Mouse (Mus musculus): ENCODE data around the gene Clpb. TPM values are rescaled to one million over a fixed set of nuclear protein-coding genes. Genes with fewer than 3 reads are reported as not detected.
"Not testable (repeated sequence)": the region's sequence is repeated elsewhere in the genome, so short reads cannot be mapped to it uniquely, and the experiment has no call there.

Clpb gene
- polyA plus RNA-seq (2015; fragmentation: Nextera tagmentation; extraction: Ambion mirVana) = 30.3 and 31.9 TPM in 2 replicates

DNA sequence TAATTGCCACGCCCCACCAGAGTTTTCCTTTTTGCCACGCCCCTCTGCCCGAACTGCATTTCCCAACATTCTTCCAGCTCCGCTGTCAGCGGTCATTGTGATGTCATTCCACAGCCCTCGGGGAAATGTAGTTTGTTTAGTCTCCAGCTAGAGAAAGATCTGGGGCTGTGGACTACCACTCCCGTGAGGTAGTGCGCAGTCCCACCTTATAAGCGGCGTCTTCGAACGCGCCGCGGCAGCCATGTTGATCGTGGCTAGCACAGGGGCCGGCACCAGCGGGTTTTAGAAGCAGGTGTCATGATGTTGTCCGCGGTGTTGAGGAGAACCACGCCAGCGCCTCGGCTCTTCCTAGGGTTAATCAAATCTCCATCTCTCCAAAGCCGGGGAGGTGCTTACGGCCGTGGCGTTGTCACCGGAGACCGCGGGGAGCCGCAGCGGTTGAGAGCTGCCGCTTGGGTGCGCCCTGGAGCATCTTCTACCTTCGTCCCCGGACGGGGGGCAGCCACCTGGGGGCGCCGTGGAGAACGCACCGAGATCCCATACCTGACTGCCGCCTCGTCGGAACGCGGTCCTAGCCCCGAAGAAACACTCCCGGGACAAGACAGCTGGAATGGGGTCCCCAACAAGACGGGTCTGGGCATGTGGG lies at the start of gene Clpb:
TSS of gene Clpb (plus strand) at position 120 of the 646 bp plus-strand sequence.
- H3K27ac ChIP-seq = peak within 1 kb of the TSS; percentile 58
- no peaks in the 10 kb centered on the region for H3K27me3 ChIP-seq

GRCm38 (mm10) chr7:101615406-101615805 lies 48.0 kb upstream of the Clpb start:
- Histone ChIP-seq H3K27me3 (no peaks in the 10 kb centered on the region), H3K36me3 (no peaks in the 10 kb centered on the region), H3K4me3 (replicated peaks) (no peak overlapping the region), H3K9me3 (replicated peaks) (no peaks in the 10 kb centered on the region), H3K4me1 (replicated peaks) (no peaks in the 10 kb centered on the region), H3K4me2 (no peak overlapping the region), H3K9ac (no peak overlapping the region), H3K27ac (no peak overlapping the region)
- 63% methylated on average over 7 of the region's 7 CpGs for WGBS (ENCODE audit: insufficient replicate concordance)
- no peak for DNase-seq
- no peak for ATAC-seq (ENCODE audit: low read depth)

More for the DNA sequence above, at the start of gene Clpb:
- peak within 1 kb of the TSS; percentile 67 for H3K4me3 ChIP-seq (replicated peaks)
- ATAC-seq (ENCODE audit: low read depth) (peak; percentile 98), DNase-seq (peak; percentile 84)
- no peaks in the 10 kb centered on the region for H3K9me3 ChIP-seq (replicated peaks)
- peaks cover 21% of the 10 kb centered on the region for H3K4me1 ChIP-seq (replicated peaks)
- under 1% methylated on average over 49 of the region's 49 CpGs for WGBS (ENCODE audit: insufficient replicate concordance)
- H3K36me3 ChIP-seq = peaks cover 4% of the 10 kb centered on the region; the same call in 1 of the 2 replicates
- H3K9ac ChIP-seq = peak within 1 kb of the TSS; percentile 66
- H3K4me2 ChIP-seq = peak within 1 kb of the TSS; percentile 70

- DNase-seq (no peak), ATAC-seq (ENCODE audit: low read depth) (no peak)
- Histone ChIP-seq H3K9ac (no peak overlapping the region), H3K27ac (no peak overlapping the region), H3K4me3 (replicated peaks) (no peak overlapping the region), H3K4me1 (replicated peaks) (no peaks in the 10 kb centered on the region), H3K27me3 (no peaks in the 10 kb centered on the region), H3K4me2 (no peak overlapping the region), H3K36me3 (no peaks in the 10 kb centered on the region), H3K9me3 (replicated peaks) (no peaks in the 10 kb centered on the region)
- 57% methylated on average over 6 of the region's 6 CpGs for WGBS (ENCODE audit: insufficient replicate concordance)
Measured at GRCm38 (mm10) chr7:101616136-101616835, 47.1 kb upstream of the Clpb start.

DNA sequence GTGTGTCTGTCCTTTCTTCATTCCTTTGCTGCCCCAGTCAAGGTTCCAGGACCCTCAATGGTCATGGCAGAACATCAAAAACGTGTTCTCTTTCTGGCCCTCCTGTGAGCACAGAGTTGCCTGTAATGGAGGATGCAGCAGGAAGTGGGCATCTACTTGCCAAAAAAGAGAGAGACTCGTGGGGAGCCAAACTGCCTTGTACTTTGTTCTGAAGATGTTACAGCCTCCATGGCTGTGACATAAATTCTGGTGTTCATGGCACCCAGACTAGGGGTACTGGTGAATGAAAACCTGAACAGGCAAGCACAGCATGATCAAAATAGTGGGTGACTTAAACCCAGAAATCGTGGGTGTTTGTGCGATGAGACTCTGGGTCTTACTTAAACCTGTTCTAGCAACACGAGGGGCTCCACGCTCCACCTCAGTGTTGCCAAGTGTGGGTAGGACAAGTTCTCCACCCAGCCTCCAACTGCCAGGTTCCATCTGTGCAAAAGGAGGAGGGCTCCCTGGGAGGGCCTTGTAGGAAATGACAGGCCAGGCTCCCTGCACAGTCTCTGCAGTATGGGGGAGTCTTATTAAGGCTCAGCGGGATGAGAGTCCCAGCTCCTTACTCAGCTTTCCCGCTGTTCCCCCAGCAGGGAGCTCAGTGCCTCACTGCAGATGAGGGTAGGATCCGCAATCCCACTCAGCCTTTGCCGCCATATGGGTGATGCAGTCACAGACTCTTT lies 45.8 kb upstream of the Clpb start:
- 57% methylated on average over 10 of the region's 10 CpGs for WGBS (ENCODE audit: insufficient replicate concordance)
- H3K9ac ChIP-seq = no peak overlapping the region
- H3K27ac ChIP-seq = no peak overlapping the region
- no peaks in the 10 kb centered on the region for H3K4me1 ChIP-seq (replicated peaks)
- no peak overlapping the region for H3K4me2 ChIP-seq
- H3K9me3 ChIP-seq (replicated peaks) = no peaks in the 10 kb centered on the region
- DNase-seq (no peak), ATAC-seq (ENCODE audit: low read depth) (no peak)
- no peak overlapping the region for H3K4me3 ChIP-seq (replicated peaks)
- no peaks in the 10 kb centered on the region for H3K36me3 ChIP-seq
- H3K27me3 ChIP-seq = no peaks in the 10 kb centered on the region

DNA sequence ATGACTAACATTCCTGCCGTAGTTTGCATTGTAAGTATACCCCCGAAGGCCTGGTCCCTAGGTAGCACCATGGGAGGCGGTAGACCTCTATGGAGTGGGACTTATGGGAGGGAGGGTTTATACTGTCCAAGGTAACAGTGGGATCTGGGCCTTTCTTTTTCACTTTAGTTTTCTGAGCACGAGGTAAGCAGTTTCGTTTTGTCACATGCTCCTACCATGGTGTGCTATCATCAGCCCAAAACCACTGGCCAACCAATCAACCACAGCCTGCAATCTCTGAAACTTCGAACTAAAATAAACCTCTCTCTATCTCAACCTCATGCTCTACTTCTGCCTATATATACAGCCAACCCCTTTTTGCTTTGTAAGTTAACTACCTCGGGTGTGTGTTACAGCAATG lies 45.2 kb upstream of the Clpb start:
- peaks cover 4% of the 10 kb centered on the region; the same call in 1 of the 2 replicates for H3K4me1 ChIP-seq (replicated peaks)
- ATAC-seq (ENCODE audit: low read depth) = no peak
- no peaks in the 10 kb centered on the region for H3K9me3 ChIP-seq (replicated peaks)
- 58% methylated on average over 7 of the region's 7 CpGs for WGBS (ENCODE audit: insufficient replicate concordance)
- H3K27ac ChIP-seq = no peak overlapping the region
- peaks cover 5% of the 10 kb centered on the region; the same call in 1 of the 2 replicates for H3K27me3 ChIP-seq
- H3K4me3 ChIP-seq (replicated peaks) = no peak overlapping the region
- no peak overlapping the region for H3K9ac ChIP-seq
- DNase-seq = no peak
- no peak overlapping the region for H3K4me2 ChIP-seq
- H3K36me3 ChIP-seq = no peaks in the 10 kb centered on the region

DNA sequence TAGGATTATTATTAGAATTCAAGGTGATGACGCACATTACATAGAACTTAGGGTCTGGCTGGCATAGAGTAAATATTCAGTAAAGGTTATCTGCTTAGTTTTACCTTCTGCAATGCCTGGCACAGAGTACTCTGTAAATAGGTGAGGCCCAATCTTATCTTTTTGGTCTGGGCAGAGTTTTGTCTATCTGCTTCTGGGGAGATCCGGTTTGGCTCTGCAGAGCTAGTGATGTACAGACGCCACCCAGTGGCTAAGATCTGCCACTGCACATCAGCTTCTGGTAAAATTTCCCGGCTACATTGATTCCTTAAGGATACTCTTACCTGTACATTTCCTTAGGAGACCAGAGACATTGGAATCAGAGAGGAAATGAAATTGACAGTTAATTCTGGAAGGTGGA lies 43.1 kb upstream of the Clpb start:
- H3K27me3 ChIP-seq = peaks cover 5% of the 10 kb centered on the region; the same call in 1 of the 2 replicates
- DNase-seq = peak; percentile 4
- 30% methylated on average over 4 of the region's 4 CpGs for WGBS (ENCODE audit: insufficient replicate concordance)
- no peaks in the 10 kb centered on the region for H3K9me3 ChIP-seq (replicated peaks)
- no peaks in the 10 kb centered on the region for H3K36me3 ChIP-seq
- H3K4me2 ChIP-seq = no peak overlapping the region
- no peak overlapping the region for H3K4me3 ChIP-seq (replicated peaks)
- ATAC-seq (ENCODE audit: low read depth) = no peak
- no peak overlapping the region for H3K9ac ChIP-seq
- H3K27ac ChIP-seq = no peak overlapping the region
- H3K4me1 ChIP-seq (replicated peaks) = peaks cover 4% of the 10 kb centered on the region; the same call in 1 of the 2 replicates

DNA sequence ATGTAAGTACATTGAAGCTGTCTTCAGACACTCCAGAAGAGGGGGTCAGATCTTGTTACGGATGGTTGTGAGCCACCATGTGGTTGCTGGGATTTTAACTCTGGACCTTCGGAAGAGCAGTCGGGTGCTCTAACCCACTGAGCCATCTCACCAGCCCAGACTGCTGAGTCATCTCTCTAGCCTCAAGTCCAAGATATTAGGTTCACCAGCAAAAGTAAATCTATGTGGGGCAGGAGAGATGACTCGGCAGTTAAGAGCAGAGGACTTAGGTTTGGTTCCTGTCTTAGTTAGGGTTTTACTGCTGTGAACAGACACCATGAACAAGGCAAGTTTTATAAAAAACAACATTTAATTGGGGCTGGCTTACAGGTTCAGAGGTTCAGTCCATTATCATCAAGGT lies 41.6 kb upstream of the Clpb start:
- H3K36me3 ChIP-seq; H3K27me3 ChIP-seq; H3K9me3 ChIP-seq (replicated peaks); H3K4me3 ChIP-seq (replicated peaks); H3K4me1 ChIP-seq (replicated peaks); H3K4me2 ChIP-seq; DNase-seq; H3K27ac ChIP-seq; H3K9ac ChIP-seq: not testable (repeated sequence)
- 39% methylated on average over 4 of the region's 4 CpGs for WGBS (ENCODE audit: insufficient replicate concordance)
- ATAC-seq (ENCODE audit: low read depth) = 0 out of 2 replicates have a peak, but pooled peaks have one; percentile 36

DNA sequence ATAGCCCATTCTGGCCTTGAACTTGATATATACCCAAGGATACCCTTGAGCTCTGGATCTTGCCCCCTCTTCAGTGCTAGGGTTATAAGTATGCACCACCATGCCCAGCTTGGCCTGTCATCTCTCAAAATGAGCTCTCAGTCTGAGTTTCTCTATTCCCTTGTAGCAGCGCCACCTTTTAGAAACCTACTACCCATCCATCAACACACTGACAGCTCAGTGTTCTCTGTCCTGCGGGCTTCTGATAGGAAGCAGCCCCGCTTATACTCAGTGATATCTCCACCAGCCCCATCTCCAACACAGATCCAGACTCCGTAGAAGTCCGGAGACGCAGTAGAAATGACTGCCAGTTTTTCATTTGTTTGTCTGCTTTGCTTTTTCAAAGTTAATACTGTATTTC lies 39.1 kb upstream of the Clpb start:
- 29% methylated on average over 6 of the region's 6 CpGs for WGBS (ENCODE audit: insufficient replicate concordance)
- H3K27ac ChIP-seq = no peak overlapping the region
- no peaks in the 10 kb centered on the region for H3K9me3 ChIP-seq (replicated peaks)
- no peak overlapping the region for H3K9ac ChIP-seq
- peaks cover 4% of the 10 kb centered on the region; the same call in 1 of the 2 replicates for H3K4me1 ChIP-seq (replicated peaks)
- H3K4me3 ChIP-seq (replicated peaks) = no peak overlapping the region
- ATAC-seq (ENCODE audit: low read depth) (no peak), DNase-seq (no peak)
- H3K4me2 ChIP-seq = no peak overlapping the region
- no peaks in the 10 kb centered on the region for H3K36me3 ChIP-seq
- H3K27me3 ChIP-seq = peaks cover 5% of the 10 kb centered on the region; the same call in 1 of the 2 replicates

DNA sequence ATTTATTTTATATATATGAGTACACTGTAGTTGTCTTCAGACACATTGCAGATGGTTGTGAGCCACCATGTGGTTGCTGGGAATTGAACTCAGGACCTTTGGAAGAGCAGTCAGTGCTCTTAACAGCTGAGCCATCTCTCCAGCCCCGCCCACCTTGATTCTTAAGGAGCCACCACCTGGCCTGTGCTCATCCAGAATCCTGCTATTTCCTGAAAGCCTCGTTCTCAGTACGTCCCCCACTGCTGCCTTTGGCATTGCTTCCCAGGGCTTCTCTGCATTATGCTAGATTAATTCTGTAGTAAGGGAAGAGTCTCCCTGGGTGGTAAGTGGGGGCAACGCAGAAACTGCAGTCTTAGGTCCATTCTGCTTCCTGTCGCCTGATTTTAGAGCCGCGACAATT lies 36.3 kb upstream of the Clpb start:
- not testable (repeated sequence) for H3K4me1 ChIP-seq (replicated peaks); DNase-seq; H3K27ac ChIP-seq; H3K27me3 ChIP-seq; H3K4me3 ChIP-seq (replicated peaks); H3K4me2 ChIP-seq; H3K36me3 ChIP-seq; ATAC-seq (ENCODE audit: low read depth); H3K9me3 ChIP-seq (replicated peaks); H3K9ac ChIP-seq
- WGBS (ENCODE audit: insufficient replicate concordance) = 55% methylated on average over 7 of the region's 7 CpGs

GRCm38 (mm10) chr7:101628481-101628880 lies 35.0 kb upstream of the Clpb start:
- Histone ChIP-seq H3K36me3 (no peaks in the 10 kb centered on the region), H3K4me3 (replicated peaks) (no peak overlapping the region), H3K9me3 (replicated peaks) (no peaks in the 10 kb centered on the region), H3K4me2 (no peak overlapping the region), H3K27ac (no peak overlapping the region), H3K27me3 (no peaks in the 10 kb centered on the region), H3K4me1 (replicated peaks) (no peaks in the 10 kb centered on the region), H3K9ac (no peak overlapping the region)
- no peak for DNase-seq
- WGBS (ENCODE audit: insufficient replicate concordance) = 24% methylated on average over 2 of the region's 2 CpGs
- no peak for ATAC-seq (ENCODE audit: low read depth)

DNA sequence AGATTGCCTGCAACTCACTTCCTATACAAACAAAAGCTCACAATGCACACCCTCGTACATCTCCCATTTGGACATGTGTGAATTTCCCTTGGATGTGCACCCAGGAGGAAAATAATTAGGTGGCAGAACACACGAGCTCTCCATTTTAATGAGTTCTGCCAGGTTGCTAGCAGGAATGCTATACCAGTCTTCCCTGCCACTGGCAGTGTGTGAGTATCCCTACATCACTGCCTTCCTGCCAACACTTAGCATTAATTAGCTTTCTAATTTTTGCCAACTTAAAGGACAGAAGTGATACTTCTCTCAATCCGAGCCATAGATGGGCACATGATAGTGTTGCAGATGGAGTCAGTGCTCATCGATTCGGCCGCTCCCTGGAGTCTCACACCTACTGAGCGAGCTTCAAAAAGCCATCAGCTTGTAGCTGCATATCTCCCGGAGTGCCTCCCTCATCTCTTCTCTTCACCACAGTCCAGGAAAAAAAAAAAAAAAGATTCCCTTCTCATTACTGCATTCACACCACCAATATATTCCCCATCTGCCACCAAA lies 29.7 kb upstream of the Clpb start:
- no peak for DNase-seq
- WGBS (ENCODE audit: insufficient replicate concordance) = 62% methylated on average over 8 of the region's 8 CpGs
- no peak overlapping the region for H3K4me3 ChIP-seq (replicated peaks)
- no peak overlapping the region for H3K27ac ChIP-seq
- H3K27me3 ChIP-seq = no peaks in the 10 kb centered on the region
- no peak overlapping the region for H3K9ac ChIP-seq
- no peak for ATAC-seq (ENCODE audit: low read depth)
- no peak overlapping the region for H3K4me2 ChIP-seq
- H3K4me1 ChIP-seq (replicated peaks) = no peaks in the 10 kb centered on the region
- H3K36me3 ChIP-seq = no peaks in the 10 kb centered on the region
- no peaks in the 10 kb centered on the region for H3K9me3 ChIP-seq (replicated peaks)
